ENCODE assay signal across 8 mouse cellular contexts in genomic region chr2:167190076-167190399, GRCm38 (mm10). TPM values are rescaled to one million over a fixed set of nuclear protein-coding genes. Genes with fewer than 3 reads are reported as not detected.
DNase-seq lines count a peak whose midpoint lies in the region; ATAC-seq and TF ChIP-seq lines count a peak whose summit lies in the region.

Gene Kcnb1 (minus strand): TSS chr2:167190155.

- no peaks in the 10 kb centered on the region for H3K9me3 ChIP-seq in forebrain, embryonic 12.5 days
- H3K9me3 ChIP-seq in heart, embryonic 13.5 days: 0 out of 2 replicates have a peak, but pooled peaks cover 5% of the 10 kb centered on the region
- no peaks in the 10 kb centered on the region for H3K9me3 ChIP-seq in kidney, postnatal 0 days (replicated peaks; ENCODE audit: low read length)
- no peaks in the 10 kb centered on the region for H3K9me3 ChIP-seq in liver, embryonic 11.5 days (ENCODE audit: control insufficient read depth, low read length)
- H3K9me3 ChIP-seq in neural tube, embryonic 11.5 days (ENCODE audit: control insufficient read depth, low read length): no peaks in the 10 kb centered on the region
- H3K9me3 ChIP-seq in stomach, embryonic 15.5 days: no peaks in the 10 kb centered on the region

- peaks cover 60% of the 10 kb centered on the region for H3K27me3 ChIP-seq in forebrain, embryonic 12.5 days
- peaks cover 78% of the 10 kb centered on the region for H3K27me3 ChIP-seq in heart, embryonic 13.5 days (replicated peaks)
- no peaks in the 10 kb centered on the region; the same call in 1 of the 2 replicates for H3K27me3 ChIP-seq in kidney, postnatal 0 days (ENCODE audit: insufficient read depth, low read length)
- peaks cover 62% of the 10 kb centered on the region for H3K27me3 ChIP-seq in liver, embryonic 11.5 days (replicated peaks; ENCODE audit: control insufficient read depth, insufficient read depth, low read length)
- peaks cover 38% of the 10 kb centered on the region for H3K27me3 ChIP-seq in neural tube, embryonic 11.5 days (ENCODE audit: control insufficient read depth, insufficient read depth, low read length)
- peaks cover 40% of the 10 kb centered on the region for H3K27me3 ChIP-seq in stomach, embryonic 15.5 days (replicated peaks)

- peak within 1 kb of the TSS; percentile 66 for H3K9ac ChIP-seq in forebrain, embryonic 12.5 days
- H3K9ac ChIP-seq in heart, embryonic 13.5 days: peak within 1 kb of the TSS; percentile 76
- peak within 1 kb of the TSS; percentile 59 for H3K9ac ChIP-seq in kidney, postnatal 0 days (ENCODE audit: low read depth, low read length)
- H3K9ac ChIP-seq in liver, embryonic 11.5 days (ENCODE audit: low read depth, low read length): no peak within 1 kb of the TSS
- peak within 1 kb of the TSS; percentile 52 for H3K9ac ChIP-seq in neural tube, embryonic 11.5 days (ENCODE audit: low read length)
- H3K9ac ChIP-seq in stomach, embryonic 15.5 days: no peak within 1 kb of the TSS; the same call in 1 of the 2 replicates

- peak; percentile 64 for TF ChIP-seq CTCF in kidney, postnatal 0 days (IDR thresholded peaks at IDR 0.05; ENCODE audit: low read depth)

- peak; percentile 82 for ATAC-seq in forebrain, embryonic 12.5 days (ENCODE audit: low FRiP score)
- ATAC-seq in heart, embryonic 13.5 days (ENCODE audit: extremely low read depth, insufficient number of reproducible peaks, low FRiP score, low TSS enrichment): 0 out of 2 replicates have a peak, but pooled peaks have one; percentile 38
- ATAC-seq in kidney, postnatal 0 days (replicated peaks; ENCODE audit: low FRiP score, low read depth): peak; percentile 21; the same call in 1 of the 2 replicates
- ATAC-seq in liver, embryonic 11.5 days (replicated peaks; ENCODE audit: low FRiP score): 0 out of 2 replicates have a peak, but pooled peaks have one; percentile 39
- ATAC-seq in neural tube, embryonic 11.5 days (ENCODE audit: insufficient read depth, low FRiP score, low TSS enrichment): peak; percentile 66; the same call in 1 of the 2 replicates
- peak; percentile 38; the same call in 1 of the 2 replicates for ATAC-seq in stomach, embryonic 15.5 days (ENCODE audit: insufficient read depth, low FRiP score, low read depth)

- peak; percentile 44 for DNase-seq in A20 (ENCODE audit: low read depth, low spot score)
- peak; percentile 90 for DNase-seq in brain, adult 2 months (ENCODE audit: low read depth, low spot score)
- peak; percentile 78 for DNase-seq in kidney, postnatal 0 days (ENCODE audit: low spot score)
- peak; percentile 64 for DNase-seq in liver, embryonic 11.5 days (ENCODE audit: low spot score)
- peak; percentile 86 for DNase-seq in neural tube, embryonic 11.5 days (ENCODE audit: low spot score)

- H3K4me2 ChIP-seq in forebrain, embryonic 12.5 days: peak within 1 kb of the TSS; percentile 91
- H3K4me2 ChIP-seq in heart, embryonic 13.5 days: peak within 1 kb of the TSS; percentile 86
- H3K4me2 ChIP-seq in kidney, postnatal 0 days (ENCODE audit: low read length): peak within 1 kb of the TSS; percentile 77
- peak within 1 kb of the TSS; percentile 63 for H3K4me2 ChIP-seq in liver, embryonic 11.5 days
- peak within 1 kb of the TSS; percentile 91 for H3K4me2 ChIP-seq in neural tube, embryonic 11.5 days (ENCODE audit: low read depth)
- peak within 1 kb of the TSS; percentile 67 for H3K4me2 ChIP-seq in stomach, embryonic 15.5 days

- peaks cover 30% of the 10 kb centered on the region for H3K4me1 ChIP-seq in forebrain, embryonic 12.5 days
- H3K4me1 ChIP-seq in heart, embryonic 13.5 days: peaks cover 24% of the 10 kb centered on the region
- H3K4me1 ChIP-seq in kidney, postnatal 0 days (replicated peaks; ENCODE audit: insufficient read depth, low read length): peaks cover 7% of the 10 kb centered on the region; the same call in 1 of the 2 replicates
- 0 out of 2 replicates have a peak, but pooled peaks cover 6% of the 10 kb centered on the region for H3K4me1 ChIP-seq in liver, embryonic 11.5 days (replicated peaks; ENCODE audit: control insufficient read depth, insufficient read depth, low read length)
- peaks cover 12% of the 10 kb centered on the region for H3K4me1 ChIP-seq in neural tube, embryonic 11.5 days (ENCODE audit: control insufficient read depth, insufficient read depth, low read length)
- H3K4me1 ChIP-seq in stomach, embryonic 15.5 days: peaks cover 27% of the 10 kb centered on the region

- whole genome bisulfite sequencing in forebrain, embryonic 12.5 days: under 1% methylated on average over 40 of the region's 41 CpGs
- WGBS in heart, embryonic 13.5 days: under 1% methylated on average over 41 of the region's 41 CpGs
- WGBS in kidney, postnatal 0 days: 0% methylated on average over 33 of the region's 41 CpGs
- 1% methylated on average over 41 of the region's 41 CpGs for WGBS in liver, embryonic 11.5 days
- WGBS in neural tube, embryonic 11.5 days: under 1% methylated on average over 34 of the region's 41 CpGs
- WGBS in stomach, embryonic 15.5 days: under 1% methylated on average over 40 of the region's 41 CpGs

- H3K4me3 ChIP-seq in forebrain, embryonic 12.5 days (replicated peaks): peak within 1 kb of the TSS; percentile 60
- peak within 1 kb of the TSS; percentile 63 for H3K4me3 ChIP-seq in heart, embryonic 13.5 days
- H3K4me3 ChIP-seq in kidney, postnatal 0 days (replicated peaks; ENCODE audit: low read depth, low read length): peak within 1 kb of the TSS; percentile 42
- H3K4me3 ChIP-seq in liver, embryonic 11.5 days (ENCODE audit: low read depth, low read length): peak within 1 kb of the TSS; percentile 49
- H3K4me3 ChIP-seq in neural tube, embryonic 11.5 days (ENCODE audit: low read depth, low read length): peak within 1 kb of the TSS; percentile 59
- H3K4me3 ChIP-seq in stomach, embryonic 15.5 days (replicated peaks): peak within 1 kb of the TSS; percentile 47

- no peaks in the 10 kb centered on the region for H3K36me3 ChIP-seq in forebrain, embryonic 12.5 days (replicated peaks)
- H3K36me3 ChIP-seq in heart, embryonic 13.5 days: no peaks in the 10 kb centered on the region
- no peaks in the 10 kb centered on the region for H3K36me3 ChIP-seq in kidney, postnatal 0 days (ENCODE audit: insufficient read depth, low read length)
- H3K36me3 ChIP-seq in liver, embryonic 11.5 days (ENCODE audit: control insufficient read depth, insufficient read depth, low read length): no peaks in the 10 kb centered on the region
- H3K36me3 ChIP-seq in neural tube, embryonic 11.5 days (ENCODE audit: control insufficient read depth, insufficient read depth, low read length): no peaks in the 10 kb centered on the region
- H3K36me3 ChIP-seq in stomach, embryonic 15.5 days: no peaks in the 10 kb centered on the region

- H3K27ac ChIP-seq in forebrain, embryonic 12.5 days: no peak within 1 kb of the TSS
- no peak within 1 kb of the TSS for H3K27ac ChIP-seq in heart, embryonic 13.5 days (replicated peaks)
- no peak within 1 kb of the TSS for H3K27ac ChIP-seq in kidney, postnatal 0 days
- H3K27ac ChIP-seq in liver, embryonic 11.5 days (ENCODE audit: low read depth, low read length): no peak within 1 kb of the TSS
- H3K27ac ChIP-seq in neural tube, embryonic 11.5 days (ENCODE audit: low read depth, low read length): no peak within 1 kb of the TSS
- H3K27ac ChIP-seq in stomach, embryonic 15.5 days: no peak within 1 kb of the TSS

RNA-seq across cellular contexts. Expression of gene Kcnb1, which starts in this region (rescaled TPM):
- 1.3 and 1.8 TPM in 2 replicates for polyA plus RNA-seq in forebrain, embryonic 12.5 days (2016; fragmentation: Nextera tagmentation; extraction: Ambion mirVana)
- 0.19 and 0.49 TPM in 2 replicates for polyA plus RNA-seq in heart, embryonic 13.5 days (2015; fragmentation: Nextera tagmentation; extraction: Ambion mirVana)
- 1.3 and 1.4 TPM in 2 replicates for polyA plus RNA-seq in kidney, postnatal 0 days (2015; fragmentation: Nextera tagmentation; extraction: Ambion mirVana)
- 0.12 and 0.73 TPM in 2 replicates for polyA plus RNA-seq in liver, embryonic 11.5 days (2014; fragmentation: Nextera tagmentation; extraction: Ambion mirVana)
- 1.1 TPM in 2 replicates for polyA plus RNA-seq in neural tube, embryonic 11.5 days (2014; fragmentation: Nextera tagmentation; extraction: Ambion mirVana)
- polyA plus RNA-seq in stomach, embryonic 15.5 days (2015; fragmentation: Nextera tagmentation; extraction: Ambion mirVana): 1.4 and 1.5 TPM in 2 replicates

Comparison
In these comparisons a context has a peak if more than half of its experiments do, and no peak if none do; other contexts are left out.
1. Peak in ATAC-seq, H3K4me3 ChIP-seq, H3K9ac ChIP-seq and H3K4me2 ChIP-seq in heart, embryonic 13.5 days; RNA of the gene not detected or under 1 TPM.
2. Peak in DNase-seq, ATAC-seq, H3K4me3 ChIP-seq and H3K4me2 ChIP-seq in liver, embryonic 11.5 days; RNA of the gene not detected or under 1 TPM.
3. ATAC-seq: peak in every context shown above with its lines; median percentile 82 in forebrain, embryonic 12.5 days; 66 in neural tube, embryonic 11.5 days; 39 in liver, embryonic 11.5 days; 38 in heart, embryonic 13.5 days; 38 in stomach, embryonic 15.5 days; 21 in kidney, postnatal 0 days.
4. H3K9ac ChIP-seq: peak in forebrain, embryonic 12.5 days (single experiment), kidney, postnatal 0 days (single experiment) and neural tube, embryonic 11.5 days (single experiment); none in liver, embryonic 11.5 days (single experiment) and stomach, embryonic 15.5 days (single experiment).
5. Peak in every context shown above with its lines, with median percentiles within 50 percentile points of each other: DNase-seq, H3K4me2 ChIP-seq and H3K4me3 ChIP-seq.